Mouse (Mus musculus): ENCODE measurements at regions not wholly inside any gene's neighbourhood (a gene's known extent, or its start where the extent isn't known, plus 50 kb on each side); places are given as distances from the start of the nearest gene placed in this dataset.

DNA sequence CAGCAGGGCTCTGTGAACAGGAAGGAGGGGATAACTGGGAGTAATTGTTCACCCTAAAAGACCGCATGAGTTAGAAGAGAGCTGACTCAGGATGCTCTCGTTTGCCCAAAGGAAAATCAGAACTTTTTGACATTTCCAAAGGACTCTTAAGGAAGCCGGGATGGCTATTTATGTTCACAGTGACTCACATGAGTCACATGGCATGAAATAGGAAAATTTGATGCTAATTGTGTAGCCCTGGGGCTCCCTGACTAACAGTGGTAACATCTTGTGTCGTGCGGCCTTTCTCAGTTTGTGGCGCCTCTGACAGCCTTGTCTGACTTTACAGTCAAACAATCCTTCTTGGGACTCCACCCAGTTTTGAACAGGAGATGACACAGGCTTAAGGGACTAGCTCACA lies 51.9 kb upstream of the Cacna1a start:
- no peak overlapping the region for H3K27ac ChIP-seq
- WGBS, result 82% methylated on average over 6 of the region's 6 CpGs
- no peaks in the 10 kb centered on the region for H3K27me3 ChIP-seq (ENCODE audit: insufficient read depth, low read length)
- H3K4me2 ChIP-seq (ENCODE audit: low read length), result no peak overlapping the region
- H3K4me1 ChIP-seq (replicated peaks; ENCODE audit: insufficient read depth, low read length), result no peaks in the 10 kb centered on the region
- H3K36me3 ChIP-seq (ENCODE audit: insufficient read depth, low read length), result no peaks in the 10 kb centered on the region
- no peak overlapping the region for H3K4me3 ChIP-seq (replicated peaks; ENCODE audit: low read depth, low read length)
- DNase-seq (ENCODE audit: low spot score) (no peak), ATAC-seq (replicated peaks; ENCODE audit: low FRiP score, low read depth) (no peak)
- no peaks in the 10 kb centered on the region for H3K9me3 ChIP-seq (replicated peaks; ENCODE audit: low read length)
- H3K9ac ChIP-seq (ENCODE audit: low read depth, low read length), result no peak overlapping the region
- TF ChIP-seq CTCF (IDR thresholded peaks at IDR 0.05; ENCODE audit: low read depth), result no peak

DNA sequence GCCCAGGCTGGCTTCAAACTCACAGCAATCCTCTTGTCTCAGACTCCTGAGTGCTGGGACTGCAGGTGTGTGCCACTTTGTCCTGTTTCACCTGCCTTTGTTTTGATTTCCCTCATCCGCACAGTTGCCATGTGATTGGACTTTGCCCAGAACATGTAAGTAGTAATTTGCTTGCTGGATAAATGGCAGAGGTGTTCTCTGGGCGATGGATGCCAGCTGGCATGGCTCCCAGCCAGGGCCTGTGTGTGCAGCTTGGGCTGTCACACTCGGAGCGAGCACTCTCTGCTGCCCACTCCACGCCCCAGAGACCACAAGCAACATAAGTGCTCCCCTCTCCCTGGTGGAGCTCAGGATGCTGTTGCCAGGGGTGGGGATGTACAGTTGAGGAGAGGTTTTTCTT lies 53.9 kb upstream of the Cacna1a start:
- WGBS, result 48% methylated on average over 5 of the region's 5 CpGs

DNA sequence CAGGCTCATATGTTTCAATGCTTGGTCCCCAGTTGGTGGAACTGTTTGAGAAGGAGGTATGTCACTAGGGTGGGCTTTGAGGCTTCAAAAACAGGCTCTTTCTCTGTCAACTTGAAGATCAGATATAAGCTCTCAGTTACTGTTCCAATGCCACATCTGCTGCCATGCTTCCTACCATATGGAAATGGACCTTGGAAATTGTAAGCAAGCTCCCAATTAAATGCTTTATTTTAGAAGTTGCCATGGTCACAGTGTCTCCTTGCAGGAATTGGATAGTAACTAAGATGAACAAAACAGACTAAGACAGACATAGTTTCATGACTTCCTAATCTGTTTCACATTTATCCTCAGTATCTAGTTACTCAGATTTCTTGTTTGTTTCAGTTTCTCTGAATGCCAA lies 56.7 kb upstream of the Cacna1a start:
- H3K4me2 ChIP-seq (ENCODE audit: low read length), result no peak overlapping the region
- H3K9ac ChIP-seq (ENCODE audit: low read depth, low read length), result no peak overlapping the region
- no peak for TF ChIP-seq CTCF (IDR thresholded peaks at IDR 0.05; ENCODE audit: low read depth)
- no peaks in the 10 kb centered on the region for H3K4me1 ChIP-seq (replicated peaks; ENCODE audit: insufficient read depth, low read length)
- no peak overlapping the region for H3K27ac ChIP-seq
- no peaks in the 10 kb centered on the region for H3K36me3 ChIP-seq (ENCODE audit: insufficient read depth, low read length)
- DNase-seq (ENCODE audit: low spot score), result no peak
- no peaks in the 10 kb centered on the region for H3K27me3 ChIP-seq (ENCODE audit: insufficient read depth, low read length)
- no peak overlapping the region for H3K4me3 ChIP-seq (replicated peaks; ENCODE audit: low read depth, low read length)
- ATAC-seq (replicated peaks; ENCODE audit: low FRiP score, low read depth), result no peak
- no peaks in the 10 kb centered on the region for H3K9me3 ChIP-seq (replicated peaks; ENCODE audit: low read length)

More for the DNA sequence above, 53.9 kb upstream of the Cacna1a start:
- Histone ChIP-seq H3K4me3 (replicated peaks; ENCODE audit: low read depth, low read length) (no peak overlapping the region), H3K9me3 (replicated peaks; ENCODE audit: low read length) (no peaks in the 10 kb centered on the region), H3K4me1 (replicated peaks; ENCODE audit: insufficient read depth, low read length) (no peaks in the 10 kb centered on the region), H3K27me3 (ENCODE audit: insufficient read depth, low read length) (no peaks in the 10 kb centered on the region), H3K36me3 (ENCODE audit: insufficient read depth, low read length) (no peaks in the 10 kb centered on the region), H3K9ac (ENCODE audit: low read depth, low read length) (no peak overlapping the region), H3K27ac (no peak overlapping the region), H3K4me2 (ENCODE audit: low read length) (no peak overlapping the region)
- ATAC-seq (replicated peaks; ENCODE audit: low FRiP score, low read depth) (peak; percentile 13; the same call in 1 of the 2 replicates), DNase-seq (ENCODE audit: low spot score) (no peak)
- no peak for TF ChIP-seq CTCF (IDR thresholded peaks at IDR 0.05; ENCODE audit: low read depth)

DNA sequence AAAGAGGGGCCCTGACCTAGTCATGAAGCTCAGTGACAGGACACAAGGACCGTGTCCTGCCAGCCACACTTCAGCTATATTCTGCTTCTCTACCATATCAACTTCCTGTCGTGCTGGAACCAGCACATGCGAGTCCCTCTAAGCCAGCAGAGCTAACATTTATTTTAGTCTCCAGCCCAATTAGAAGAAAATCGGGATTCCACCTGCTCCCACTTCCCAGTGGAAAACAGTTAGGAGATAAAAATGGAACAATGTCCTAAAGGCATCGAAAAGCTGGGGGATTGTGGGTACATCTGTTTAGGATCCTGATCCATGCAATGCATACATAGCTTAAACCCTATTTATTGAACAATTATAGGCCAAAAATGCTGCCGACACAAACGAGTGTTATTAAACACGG lies 58.7 kb upstream of the Cacna1a start:
- Histone ChIP-seq H3K9me3 (replicated peaks; ENCODE audit: low read length) (no peaks in the 10 kb centered on the region), H3K4me2 (ENCODE audit: low read length) (no peak overlapping the region), H3K27ac (no peak overlapping the region), H3K9ac (ENCODE audit: low read depth, low read length) (no peak overlapping the region), H3K27me3 (ENCODE audit: insufficient read depth, low read length) (no peaks in the 10 kb centered on the region), H3K36me3 (ENCODE audit: insufficient read depth, low read length) (no peaks in the 10 kb centered on the region), H3K4me3 (replicated peaks; ENCODE audit: low read depth, low read length) (no peak overlapping the region), H3K4me1 (replicated peaks; ENCODE audit: insufficient read depth, low read length) (no peaks in the 10 kb centered on the region)
- TF ChIP-seq CTCF (IDR thresholded peaks at IDR 0.05; ENCODE audit: low read depth), result no peak
- 74% methylated on average over 8 of the region's 8 CpGs for WGBS
- DNase-seq (ENCODE audit: low spot score) (no peak), ATAC-seq (replicated peaks; ENCODE audit: low FRiP score, low read depth) (no peak)

DNA sequence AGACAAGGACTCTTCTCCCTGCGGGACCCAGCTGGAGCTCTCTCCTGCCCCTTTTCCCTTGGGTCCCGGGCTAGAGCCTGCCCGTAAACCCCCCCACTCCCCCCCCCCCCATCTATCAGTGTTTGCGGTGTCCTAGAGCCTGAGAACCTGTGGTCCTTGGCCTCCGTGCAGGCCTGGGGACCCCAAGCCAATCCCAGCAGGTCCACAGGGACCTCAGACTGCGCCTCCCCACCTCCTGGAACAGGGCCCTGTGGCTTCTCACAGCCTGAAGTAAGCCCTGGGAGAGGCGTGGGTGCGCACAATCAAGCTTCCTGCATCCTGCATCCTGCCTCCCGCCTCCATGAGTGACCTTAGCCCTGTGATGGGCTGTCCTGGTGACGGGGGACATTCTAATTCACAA lies 52.6 kb upstream of the Ccdc130 start:
- Histone ChIP-seq H3K4me3 (replicated peaks; ENCODE audit: low read depth, low read length) (no peak overlapping the region), H3K4me2 (ENCODE audit: low read length) (no peak overlapping the region), H3K27me3 (ENCODE audit: insufficient read depth, low read length) (no peaks in the 10 kb centered on the region), H3K9ac (ENCODE audit: low read depth, low read length) (no peak overlapping the region), H3K36me3 (ENCODE audit: insufficient read depth, low read length) (no peaks in the 10 kb centered on the region), H3K27ac (no peak overlapping the region), H3K9me3 (replicated peaks; ENCODE audit: low read length) (no peaks in the 10 kb centered on the region), H3K4me1 (replicated peaks; ENCODE audit: insufficient read depth, low read length) (no peaks in the 10 kb centered on the region)
- 64% methylated on average over 10 of the region's 10 CpGs for WGBS
- no peak for TF ChIP-seq CTCF (IDR thresholded peaks at IDR 0.05; ENCODE audit: low read depth)
- DNase-seq (ENCODE audit: low spot score), result no peak
- no peak for ATAC-seq (replicated peaks; ENCODE audit: low FRiP score, low read depth)

DNA sequence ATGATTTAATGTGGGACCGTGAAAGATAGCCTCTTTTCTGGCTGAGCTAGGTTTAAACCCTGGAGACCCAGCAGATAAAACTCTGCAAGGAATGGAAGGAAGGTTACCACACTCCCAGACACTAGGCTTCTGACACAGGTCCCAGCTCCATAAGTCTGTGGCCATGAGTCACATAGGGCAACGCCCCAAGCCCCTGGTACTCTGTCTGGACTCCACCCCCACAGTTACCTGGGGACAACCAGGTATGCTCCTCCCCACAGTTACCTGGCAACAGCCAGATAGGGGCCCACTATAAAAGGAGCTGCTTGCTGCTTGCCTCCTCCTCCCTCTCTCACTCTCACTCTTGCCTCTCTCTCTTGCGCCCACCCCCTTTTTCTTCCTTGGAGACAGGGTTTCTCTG lies 51.7 kb upstream of the Ccdc130 start:
- no peaks in the 10 kb centered on the region for H3K27me3 ChIP-seq (ENCODE audit: insufficient read depth, low read length)
- ATAC-seq (replicated peaks; ENCODE audit: low FRiP score, low read depth), result no peak
- H3K4me3 ChIP-seq (replicated peaks; ENCODE audit: low read depth, low read length), result no peak overlapping the region
- H3K36me3 ChIP-seq (ENCODE audit: insufficient read depth, low read length), result no peaks in the 10 kb centered on the region
- TF ChIP-seq CTCF (IDR thresholded peaks at IDR 0.05; ENCODE audit: low read depth), result no peak
- 74% methylated on average over 3 of the region's 3 CpGs for WGBS
- H3K4me2 ChIP-seq (ENCODE audit: low read length), result no peak overlapping the region
- no peaks in the 10 kb centered on the region for H3K9me3 ChIP-seq (replicated peaks; ENCODE audit: low read length)
- no peak overlapping the region for H3K27ac ChIP-seq
- no peak overlapping the region for H3K9ac ChIP-seq (ENCODE audit: low read depth, low read length)
- no peak for DNase-seq (ENCODE audit: low spot score)
- H3K4me1 ChIP-seq (replicated peaks; ENCODE audit: insufficient read depth, low read length), result no peaks in the 10 kb centered on the region
